Mouse (Mus musculus) heart, embryonic 14.5 days (tissue): ENCODE measurements around the gene Atp2b2. TPM values are rescaled to one million over a fixed set of nuclear protein-coding genes. Genes with fewer than 3 reads are reported as not detected.

ENCODE experiments used
- ATAC-seq: fragments of 200-750 bp; cut with Nextera tagmentation; 2 replicates; pipeline ENCODE4 v1.8.0; 2017; ENCODE audit warnings: low read depth, moderate TSS enrichment; ENCODE audit not compliant: insufficient number of reproducible peaks, insufficient read depth, low FRiP score
- H3K27ac ChIP-seq, 2 experiments: fragments of 200-500 bp in 1 of 2; fragments of 300-500 bp in 1 of 2; sonication (generic) in 1 of 2; replicated peaks in 1 of 2; 2 replicates each; pipeline ENCODE4 v1.5.1; 2012 to 2014; ENCODE audit warnings: low read depth in 2 of 2, low read length in 2 of 2, control low read depth in 1 of 2, mild to moderate bottlenecking in 1 of 2, mixed read lengths in 1 of 2; ENCODE audit not compliant: control insufficient read depth in 1 of 2, insufficient read depth in 1 of 2
- H3K27me3 ChIP-seq: fragments of 300-500 bp; sonication (generic); 2 replicates; pipeline ENCODE4 v1.6.1; 2014; ENCODE audit warnings: mild to moderate bottlenecking, low read length, control low read depth; ENCODE audit not compliant: control insufficient read depth, insufficient read depth
- H3K36me3 ChIP-seq: fragments of 300-500 bp; sonication (generic); 2 replicates; pipeline ENCODE4 v1.6.1; 2014; ENCODE audit warnings: mild to moderate bottlenecking, control low read depth, low read length, mixed read lengths; ENCODE audit not compliant: control insufficient read depth, insufficient read depth
- H3K4me1 ChIP-seq, 2 experiments: fragments of 200-500 bp in 1 of 2; fragments of 300-500 bp in 1 of 2; sonication (generic) in 1 of 2; 2 replicates each; pipeline ENCODE4 v1.6.1; 2012 to 2014; ENCODE audit warnings: low read length in 2 of 2, control low read depth in 1 of 2, mixed read lengths in 1 of 2; ENCODE audit not compliant: control insufficient read depth in 2 of 2, insufficient read depth in 2 of 2
- H3K4me2 ChIP-seq: fragments of 300-500 bp; sonication (generic); 2 replicates; pipeline ENCODE4 v1.6.1; 2014; ENCODE audit warnings: mild to moderate bottlenecking, low read length
- H3K4me3 ChIP-seq, 2 experiments: fragments of 200-500 bp in 1 of 2; fragments of 300-500 bp in 1 of 2; sonication (generic) in 1 of 2; 2 replicates each; pipeline ENCODE4 v1.5.1; 2012 to 2014; ENCODE audit warnings: low read length in 2 of 2, mild to moderate bottlenecking in 2 of 2, control low read depth in 1 of 2, low read depth in 1 of 2, moderate library complexity in 1 of 2; ENCODE audit not compliant: control insufficient read depth in 1 of 2, insufficient read depth in 1 of 2
- H3K9ac ChIP-seq: fragments of 300-500 bp; sonication (generic); 2 replicates; pipeline ENCODE4 v1.6.1; 2014; ENCODE audit warnings: mild to moderate bottlenecking, low read length
- H3K9me3 ChIP-seq: fragments of 300-500 bp; sonication (generic); 2 replicates; pipeline ENCODE4 v1.6.1; 2016; ENCODE audit warnings: low read length, control low read depth; ENCODE audit not compliant: control insufficient read depth
- WGBS: fragments of 180-500 bp; shearing (Covaris S2); extraction: QIAGEN DNeasy Blood & Tissue Kit; methylation state at CpG from one replicate; pipeline ENCODE4 v1.1.7; 2014; 5-methylcytosine and 5-hydroxymethylcytosine counted together
- polyA plus RNA-seq: library from polyadenylated mRNA; unstranded; fragments of >200 nt; fragmentation: Nextera tagmentation; extraction: Ambion mirVana; gene quantifications from 2 replicates; pipeline ENCODE4 v1.2.1, GENCODE M21; 2014

Atp2b2 gene
- polyA plus RNA-seq, 1 experiment from 2014 or later = 0.18 TPM

DNA sequence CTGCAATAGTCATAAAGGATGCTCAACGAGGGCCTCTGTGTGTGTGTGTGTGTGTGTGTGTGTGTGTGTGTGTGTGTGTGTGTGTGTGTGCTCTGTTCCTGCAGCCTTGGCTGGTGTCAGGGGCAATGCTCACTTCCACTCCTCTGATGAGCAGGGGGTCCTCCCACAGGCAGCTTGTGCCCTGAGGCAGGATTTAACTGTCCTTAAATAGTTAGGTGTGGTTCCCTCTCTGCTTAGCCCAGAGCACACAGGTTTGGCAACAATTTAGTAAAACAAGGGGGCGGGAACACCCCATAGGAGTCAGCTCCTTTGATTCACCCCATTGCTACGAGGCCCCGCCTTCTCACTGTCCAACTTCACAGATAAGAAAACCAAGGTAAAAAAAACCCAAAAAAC is 181.0 kb downstream of the Atp2b2 start:
- peaks cover 3% of the 10 kb centered on the region for H3K27me3 ChIP-seq
- no peaks in the 10 kb centered on the region for H3K9me3 ChIP-seq
- ATAC-seq = no peak
- no peaks in the 10 kb centered on the region for H3K36me3 ChIP-seq
- H3K9ac ChIP-seq = no peak overlapping the region
- no peak overlapping the region for H3K27ac ChIP-seq
- H3K4me2 ChIP-seq = no peak overlapping the region
- no peaks in the 10 kb centered on the region for H3K4me1 ChIP-seq
- H3K4me3 ChIP-seq = no peak overlapping the region
- WGBS = 52% methylated on average over 4 of the region's 4 CpGs

DNA sequence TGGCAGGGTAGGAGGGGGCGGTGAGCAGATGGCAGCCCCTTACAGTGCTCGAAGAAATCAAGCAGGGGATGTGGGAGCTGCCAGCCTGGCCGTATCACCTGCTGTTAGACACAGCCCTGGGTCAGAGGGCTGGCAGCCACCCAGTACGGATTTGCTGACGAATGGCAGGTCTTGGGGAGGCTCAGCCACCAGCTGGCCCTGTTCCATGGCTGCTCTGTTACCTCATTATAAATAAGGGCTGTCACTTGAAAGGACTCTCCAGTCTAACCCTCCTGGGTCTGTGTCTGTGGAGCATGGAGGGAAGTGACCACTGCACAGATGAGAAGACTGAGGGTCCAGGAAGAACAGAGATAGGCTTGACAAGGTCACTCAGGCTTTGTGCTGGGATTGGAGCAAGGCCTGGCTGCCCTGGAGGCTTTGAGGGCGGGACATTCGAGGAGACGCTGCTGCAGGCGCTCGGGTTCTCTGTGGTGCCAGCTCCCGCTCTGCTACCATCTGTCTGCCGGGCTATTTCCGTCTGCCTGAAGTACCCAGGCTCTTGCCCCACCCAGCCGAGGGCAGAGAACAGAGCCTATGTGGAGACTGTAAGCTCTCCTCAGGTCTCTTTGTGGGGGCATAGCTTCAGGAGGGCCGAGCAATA is 181.6 kb downstream of the Atp2b2 start:
- no peaks in the 10 kb centered on the region for H3K36me3 ChIP-seq
- ATAC-seq = no peak
- no peak overlapping the region for H3K4me3 ChIP-seq
- H3K9me3 ChIP-seq = no peaks in the 10 kb centered on the region
- H3K4me1 ChIP-seq = no peaks in the 10 kb centered on the region
- peaks cover 3% of the 10 kb centered on the region for H3K27me3 ChIP-seq
- no peak overlapping the region for H3K27ac ChIP-seq
- WGBS = 61% methylated on average over 15 of the region's 15 CpGs
- no peak overlapping the region for H3K9ac ChIP-seq
- no peak overlapping the region for H3K4me2 ChIP-seq

DNA sequence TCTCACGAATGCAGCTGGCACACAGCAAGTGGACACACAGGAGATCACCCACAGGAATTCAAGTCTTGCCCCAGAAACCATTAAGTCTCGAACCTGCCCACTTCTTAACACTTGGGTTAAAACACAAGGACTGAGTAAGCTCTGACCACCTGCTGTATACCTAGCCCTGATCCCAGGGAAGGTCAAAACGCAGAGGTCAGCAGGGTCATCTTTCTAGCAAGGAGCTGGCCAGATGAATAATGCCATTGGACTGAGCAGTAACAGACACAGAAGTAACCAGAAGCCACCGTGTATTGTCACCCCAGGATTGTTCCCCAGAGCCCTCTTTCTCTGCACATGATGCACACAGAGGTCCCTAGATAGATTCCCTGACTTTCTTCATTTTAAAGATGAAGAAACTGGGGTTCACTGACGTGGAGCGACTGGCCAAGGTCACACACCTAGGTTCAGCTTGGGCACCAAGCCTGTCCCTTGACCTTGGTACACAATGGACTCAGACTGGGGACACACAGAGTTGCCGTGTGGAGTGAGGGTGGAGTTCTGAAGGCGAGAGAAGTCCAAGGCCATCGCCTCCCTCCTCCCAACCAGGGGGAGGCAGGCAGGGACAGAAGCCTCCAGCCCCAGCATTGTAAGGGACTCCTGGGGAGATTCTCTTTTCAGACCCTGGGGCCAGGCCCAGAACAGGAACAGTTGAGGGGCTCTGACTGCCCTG is 182.2 kb downstream of the Atp2b2 start:
- ATAC-seq = no peak
- H3K36me3 ChIP-seq = no peaks in the 10 kb centered on the region
- WGBS = 69% methylated on average over 9 of the region's 9 CpGs
- no peak overlapping the region for H3K9ac ChIP-seq
- no peaks in the 10 kb centered on the region for H3K4me1 ChIP-seq
- H3K27me3 ChIP-seq = peaks cover 3% of the 10 kb centered on the region
- no peak overlapping the region for H3K4me2 ChIP-seq
- no peak overlapping the region for H3K27ac ChIP-seq
- no peak overlapping the region for H3K4me3 ChIP-seq
- H3K9me3 ChIP-seq = no peaks in the 10 kb centered on the region

DNA sequence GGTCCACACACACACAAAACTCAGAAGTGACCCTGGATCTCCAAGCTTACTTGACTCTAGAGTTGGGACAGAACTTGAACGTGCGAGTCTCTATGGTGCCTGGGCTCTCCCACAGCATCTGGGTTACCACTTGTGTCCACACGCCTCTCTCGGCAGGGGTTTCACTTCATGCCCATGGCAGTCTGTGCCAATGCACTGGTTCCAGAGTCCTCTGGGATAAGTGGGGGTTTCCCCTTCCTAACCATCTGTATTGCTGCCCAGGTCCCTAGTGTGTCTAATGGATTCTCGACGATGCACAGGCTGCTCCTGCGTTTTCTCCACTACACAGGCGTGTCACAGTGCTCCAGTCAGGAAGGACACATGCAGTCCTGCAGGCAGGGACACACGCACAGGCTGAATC is 184.1 kb downstream of the Atp2b2 start:
- 71% methylated on average over 9 of the region's 9 CpGs for WGBS
- H3K27ac ChIP-seq = no peak overlapping the region
- H3K36me3 ChIP-seq = no peaks in the 10 kb centered on the region

DNA sequence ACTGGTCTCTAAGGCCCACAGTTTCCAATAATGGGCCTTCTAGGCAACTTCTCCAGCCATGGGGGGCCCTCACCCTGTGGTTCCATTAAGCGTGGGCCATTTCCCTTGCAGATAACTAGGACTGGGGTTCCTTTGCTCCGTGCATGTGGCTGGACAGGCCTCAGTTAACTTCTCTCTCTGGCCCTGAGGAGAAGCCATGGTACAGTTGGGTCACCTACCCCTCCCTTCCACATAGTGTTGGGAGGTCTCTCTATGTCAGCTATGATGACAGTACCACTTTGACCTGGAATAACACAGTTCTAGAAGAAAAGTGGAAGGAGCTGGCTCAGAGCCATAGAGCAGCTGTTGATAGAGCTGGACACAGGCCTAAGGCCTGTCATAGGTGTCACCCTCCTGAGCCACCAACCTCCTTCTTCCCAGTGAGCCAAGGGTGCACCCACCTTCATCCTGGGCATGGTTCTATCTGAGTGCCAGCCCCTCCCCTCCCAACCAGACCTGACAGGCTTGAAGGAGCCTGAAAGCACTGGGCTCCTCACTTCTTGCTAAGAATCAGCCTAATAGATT is 185.0 kb downstream of the Atp2b2 start:
- Histone ChIP-seq H3K36me3 (no peaks in the 10 kb centered on the region), H3K27ac (no peak overlapping the region), H3K4me2 (no peak overlapping the region), H3K27me3 (peaks cover 3% of the 10 kb centered on the region; the same call in 1 of the 2 replicates), H3K4me1 (no peaks in the 10 kb centered on the region), H3K4me3 (no peak overlapping the region), H3K9ac (no peak overlapping the region), H3K9me3 (no peaks in the 10 kb centered on the region)
- ATAC-seq = no peak
- WGBS = 60% methylated on average over 2 of the region's 2 CpGs

More for the DNA sequence above, 184.1 kb downstream of the Atp2b2 start:
- H3K4me2 ChIP-seq = no peak overlapping the region
- H3K9ac ChIP-seq = no peak overlapping the region
- H3K9me3 ChIP-seq = no peaks in the 10 kb centered on the region
- peaks cover 3% of the 10 kb centered on the region; the same call in 1 of the 2 replicates for H3K27me3 ChIP-seq
- H3K4me3 ChIP-seq = no peak overlapping the region
- no peak for ATAC-seq
- H3K4me1 ChIP-seq = no peaks in the 10 kb centered on the region

DNA sequence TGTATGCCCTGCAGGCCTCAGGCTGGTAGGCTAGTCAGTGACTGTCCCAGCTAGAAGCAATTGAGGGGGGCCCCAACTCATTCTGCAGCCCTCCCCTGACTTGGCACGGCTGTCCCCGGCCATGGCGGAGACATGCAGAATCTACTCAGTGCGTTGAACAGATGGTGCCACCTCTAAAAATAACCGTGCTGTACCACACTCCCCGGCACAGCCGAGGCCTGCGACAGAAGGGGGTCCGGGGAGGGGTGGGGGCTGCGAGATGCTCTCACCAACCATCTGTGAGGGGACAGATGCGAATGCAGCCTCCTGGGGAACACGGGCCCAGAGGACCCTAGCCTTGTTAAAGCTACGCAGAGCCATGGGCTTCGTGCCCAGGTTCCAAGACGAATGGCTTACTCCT is 185.6 kb downstream of the Atp2b2 start:
- Histone ChIP-seq H3K27ac (no peak overlapping the region), H3K9me3 (no peaks in the 10 kb centered on the region), H3K4me2 (no peak overlapping the region), H3K4me1 (no peaks in the 10 kb centered on the region), H3K9ac (no peak overlapping the region), H3K27me3 (no peaks in the 10 kb centered on the region), H3K4me3 (no peak overlapping the region), H3K36me3 (no peaks in the 10 kb centered on the region)
- no peak for ATAC-seq
- 71% methylated on average over 15 of the region's 15 CpGs for WGBS

DNA sequence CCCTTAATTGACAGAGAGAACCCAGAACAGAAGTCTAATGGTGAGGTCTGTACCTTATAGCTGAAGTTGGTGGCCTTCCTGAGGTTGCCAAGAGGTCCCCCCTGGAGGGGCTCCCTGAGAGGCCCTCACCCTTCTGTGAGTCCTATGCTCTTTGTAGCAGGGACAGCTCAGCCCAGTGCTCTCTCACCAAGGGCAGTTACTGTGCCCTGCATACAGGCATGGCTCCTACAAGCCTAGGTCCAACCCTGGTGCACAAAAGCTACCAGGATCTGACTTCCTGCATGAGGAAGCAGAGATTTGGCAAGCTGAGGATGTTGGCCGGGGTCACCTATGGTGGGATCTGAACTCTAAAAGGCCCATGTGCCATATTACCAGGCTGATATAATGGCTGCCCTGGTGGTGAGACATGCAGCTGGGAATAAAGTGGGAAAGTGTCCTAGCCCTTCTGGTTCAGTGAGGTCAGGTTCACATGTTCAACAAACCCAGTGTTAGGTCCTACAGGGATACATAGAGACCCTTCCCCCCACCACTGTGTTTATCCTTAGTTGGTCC is 186.2 kb downstream of the Atp2b2 start:
- H3K27ac ChIP-seq = no peak overlapping the region
- no peak for ATAC-seq
- H3K9me3 ChIP-seq = no peaks in the 10 kb centered on the region
- no peaks in the 10 kb centered on the region for H3K36me3 ChIP-seq
- no peaks in the 10 kb centered on the region for H3K27me3 ChIP-seq
- no peaks in the 10 kb centered on the region for H3K4me1 ChIP-seq
- no peak overlapping the region for H3K4me2 ChIP-seq
- 73% methylated on average over 1 of the region's 1 CpGs for WGBS
- no peak overlapping the region for H3K9ac ChIP-seq
- H3K4me3 ChIP-seq = no peak overlapping the region
